Mouse (Mus musculus): ENCODE measurements around the gene Gng7.
A peak's percentile ranks its signal among the peaks of the same experiment; 100 is the strongest.
"Not testable (repeated sequence)": the region's sequence is repeated elsewhere in the genome, so short reads cannot be mapped to it uniquely, and the experiment has no call there.

Gng7 gene

GRCm38 (mm10) chr10:80995091-80995632, 19.6 kb downstream of the Gng7 start:
- peak; percentile 81 for DNase-seq (ENCODE audit: extremely low spot score, low spot score)

GRCm38 (mm10) chr10:80994621-80995020, 20.1 kb downstream of the Gng7 start:
- DNase-seq (ENCODE audit: extremely low spot score, low spot score) = no peak

- no peak for DNase-seq (ENCODE audit: extremely low spot score, low spot score)
These were observed 21.5 kb downstream of the Gng7 start for GRCm38 (mm10) chr10:80993276-80993675.

GRCm38 (mm10) chr10:80991945-80992344, 22.8 kb downstream of the Gng7 start:
- no peak for DNase-seq (ENCODE audit: extremely low spot score, low spot score)

- DNase-seq (ENCODE audit: extremely low spot score, low spot score) = no peak
These were observed 23.7 kb downstream of the Gng7 start for GRCm38 (mm10) chr10:80991007-80991406.

GRCm38 (mm10) chr10:80990406-80990805, 24.3 kb downstream of the Gng7 start:
- DNase-seq (ENCODE audit: extremely low spot score, low spot score) = no peak

- DNase-seq (ENCODE audit: extremely low spot score, low spot score) = not testable (repeated sequence)
These were observed 24.9 kb downstream of the Gng7 start for GRCm38 (mm10) chr10:80989854-80990253.

- no peak for DNase-seq (ENCODE audit: extremely low spot score, low spot score)
These were observed 25.3 kb downstream of the Gng7 start for GRCm38 (mm10) chr10:80989446-80989845.

- peak; percentile 85 for DNase-seq (ENCODE audit: extremely low spot score, low spot score)
These were observed 26.9 kb downstream of the Gng7 start for GRCm38 (mm10) chr10:80987709-80988441.

GRCm38 (mm10) chr10:80986754-80987153, 28.0 kb downstream of the Gng7 start:
- no peak for DNase-seq (ENCODE audit: extremely low spot score, low spot score)

- no peak for DNase-seq (ENCODE audit: extremely low spot score, low spot score)
These were observed 28.6 kb downstream of the Gng7 start for GRCm38 (mm10) chr10:80985970-80986701.

GRCm38 (mm10) chr10:80985241-80985969, 29.3 kb downstream of the Gng7 start:
- DNase-seq (ENCODE audit: extremely low spot score, low spot score) = no peak

GRCm38 (mm10) chr10:80984223-80984622, 30.5 kb downstream of the Gng7 start:
- no peak for DNase-seq (ENCODE audit: extremely low spot score, low spot score)

- DNase-seq (ENCODE audit: extremely low spot score, low spot score) = no peak
These were observed 32.4 kb downstream of the Gng7 start for GRCm38 (mm10) chr10:80982381-80982780.

- DNase-seq (ENCODE audit: extremely low spot score, low spot score) = no peak
These were observed 33.1 kb downstream of the Gng7 start for GRCm38 (mm10) chr10:80981564-80982112.

GRCm38 (mm10) chr10:80975478-80975877, 39.3 kb downstream of the Gng7 start:
- DNase-seq (ENCODE audit: extremely low spot score, low spot score) = no peak

GRCm38 (mm10) chr10:80973722-80974121, 41.0 kb downstream of the Gng7 start:
- DNase-seq (ENCODE audit: extremely low spot score, low spot score) = no peak

- no peak for DNase-seq (ENCODE audit: extremely low spot score, low spot score)
These were observed 42.4 kb downstream of the Gng7 start for GRCm38 (mm10) chr10:80972071-80972987.

- DNase-seq (ENCODE audit: extremely low spot score, low spot score) = no peak
These were observed 43.2 kb downstream of the Gng7 start for GRCm38 (mm10) chr10:80971533-80971932.

GRCm38 (mm10) chr10:80970159-80970558, 44.6 kb downstream of the Gng7 start:
- DNase-seq (ENCODE audit: extremely low spot score, low spot score) = no peak
